Mouse (Mus musculus): ENCODE results near the gene Cdkl2. TPM values are rescaled to one million over a fixed set of nuclear protein-coding genes. Genes with fewer than 3 reads are reported as not detected.

Gene Cdkl2
- 0.64 to 1.0 TPM (median 0.85 TPM) in 4 replicates for total RNA-seq (2023; ENCODE audit: inconsistent age)

DNA sequence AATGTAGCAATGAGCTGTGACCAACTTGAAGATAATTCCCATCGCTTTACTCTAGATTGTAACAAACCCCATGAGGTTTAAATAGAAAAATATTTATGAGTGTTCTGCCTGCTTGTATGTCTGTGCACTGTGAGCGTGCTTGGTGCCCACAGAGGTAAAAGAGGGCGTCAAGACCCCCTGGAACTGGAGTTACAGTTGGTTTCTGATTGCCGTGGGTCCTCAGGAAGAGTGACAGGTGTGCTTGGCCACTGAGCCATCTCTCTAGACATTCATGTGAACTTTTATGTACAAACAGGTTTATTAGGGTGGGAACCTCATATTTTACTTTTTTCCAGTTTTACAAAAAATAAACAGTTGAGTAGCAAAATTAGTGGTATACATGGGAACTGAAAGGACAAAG, at the start of gene Cdkl2:
TSS of gene Cdkl2 (minus strand) at position 101 of the 400 bp plus-strand sequence.

DNA sequence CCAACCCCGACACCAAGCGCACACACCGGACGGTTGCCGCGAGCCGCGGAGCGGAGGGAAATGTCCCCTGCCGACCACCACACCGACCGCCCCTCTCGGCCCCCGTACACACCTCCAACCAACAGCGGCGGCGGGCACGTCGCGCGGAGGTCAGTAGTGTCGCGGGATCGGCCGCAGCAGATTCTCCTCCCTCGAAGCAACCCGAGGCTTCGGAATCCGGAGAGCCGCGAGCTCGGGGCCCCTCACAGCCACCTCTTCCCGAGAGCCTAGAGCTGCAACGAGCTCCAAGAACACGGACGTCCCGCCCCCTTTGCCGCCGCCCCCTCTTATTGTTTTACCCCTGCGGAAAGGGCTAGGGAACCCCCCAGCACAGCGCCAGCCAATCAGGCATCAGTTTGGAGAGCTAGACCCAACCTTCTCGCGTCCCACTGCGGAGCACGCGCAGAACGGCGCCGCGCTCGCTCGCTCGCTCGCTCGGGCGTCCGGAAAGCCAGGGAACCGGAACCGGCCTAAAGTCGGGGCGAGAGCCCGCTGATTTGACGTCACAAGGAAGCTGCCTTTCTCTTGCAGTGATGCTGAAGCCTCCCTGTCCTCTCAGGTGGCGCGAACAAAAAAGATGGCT, 39.8 kb upstream of the Cdkl2 start, which contains the start of gene G3bp2:
TSS of gene G3bp2 (minus strand) at position 303 of the 622 bp plus-strand sequence.

DNA sequence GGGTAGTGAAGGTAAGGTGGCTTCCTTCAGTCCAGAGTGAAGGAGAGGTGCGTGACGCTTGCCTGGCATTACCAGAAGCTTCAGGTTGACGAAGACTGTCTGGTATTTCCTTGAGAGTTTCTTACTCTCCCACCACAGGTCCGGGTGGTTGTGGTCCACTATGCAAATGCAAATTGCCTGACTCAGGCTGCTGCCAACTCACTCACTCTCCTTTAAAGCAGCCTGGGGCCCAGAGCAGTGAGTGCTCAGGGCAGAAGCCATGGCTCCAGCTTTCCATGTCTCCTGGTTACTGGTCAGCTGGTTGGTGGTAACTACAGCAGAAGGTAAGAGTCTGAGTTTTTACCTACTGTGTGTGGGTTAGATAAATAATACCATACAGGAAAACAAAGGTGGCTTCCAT, 56.4 kb downstream of the Cdkl2 start, which contains the start of gene Odaph:
TSS of gene Odaph (plus strand) at position 240 of the 400 bp plus-strand sequence.

DNA sequence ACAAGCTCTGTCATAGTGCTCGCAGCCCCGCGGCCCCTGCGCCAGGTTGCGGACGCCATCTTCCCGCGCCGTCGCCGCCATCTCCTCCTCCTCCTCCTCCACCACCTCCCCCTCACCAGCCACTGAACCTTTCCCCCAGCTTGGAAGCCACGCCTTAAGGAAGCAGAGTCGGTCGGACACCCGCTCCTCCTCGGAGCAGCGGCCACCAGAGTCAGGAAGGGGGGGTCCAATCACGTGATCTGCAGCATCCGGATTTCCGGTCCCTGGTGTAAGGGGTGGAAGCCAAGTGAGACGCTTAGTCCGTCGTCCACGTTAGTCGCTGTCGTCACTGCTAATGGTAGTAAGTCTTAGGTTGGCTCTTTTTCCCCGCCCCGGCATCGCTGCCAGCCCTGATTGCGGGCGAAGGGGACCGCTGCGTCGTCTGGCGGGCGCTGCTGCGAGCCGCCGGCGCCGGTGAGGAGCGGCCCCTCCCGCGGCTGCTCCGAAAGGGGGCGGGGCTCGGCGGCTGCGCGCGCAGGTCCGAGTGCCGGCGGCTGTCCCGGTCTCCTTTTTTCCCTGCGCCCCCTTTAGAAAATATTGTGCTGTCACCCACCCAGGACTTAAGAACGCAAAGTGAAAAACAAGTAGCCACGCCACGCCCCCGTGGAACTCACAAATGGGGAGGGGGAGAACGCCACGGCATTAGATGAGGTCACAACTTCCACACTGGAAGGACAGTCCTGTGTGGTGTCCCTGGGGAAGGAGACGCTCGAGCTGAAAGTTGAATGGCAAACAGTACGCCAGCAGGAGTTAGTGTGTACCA, 80.8 kb downstream of the Cdkl2 start, which contains the start of gene Rchy1:
TSS of gene Rchy1 (minus strand) at position 430 of the 802 bp plus-strand sequence.

Other genes starting within 250 kb of the Cdkl2 start
- 127 to 143 TPM (median 141 TPM) in 4 replicates for gene Rchy1, start 80.8 kb downstream of the Cdkl2 start, total RNA-seq (2023; ENCODE audit: inconsistent age)
- 1.4 to 4.0 TPM (median 2.3 TPM) in 4 replicates for gene Odaph, start 56.4 kb downstream of the Cdkl2 start, total RNA-seq (2023; ENCODE audit: inconsistent age)
- gene G3bp2, start 39.8 kb upstream of the Cdkl2 start, total RNA-seq (2023; ENCODE audit: inconsistent age): 106 to 116 TPM (median 107 TPM) in 4 replicates
- gene Uso1, start 94.1 kb upstream of the Cdkl2 start, total RNA-seq (2023; ENCODE audit: inconsistent age): 63.1 to 69.4 TPM (median 64.3 TPM) in 4 replicates
- gene U90926, start 171.5 kb upstream of the Cdkl2 start, total RNA-seq (2023; ENCODE audit: inconsistent age): not detected in 4 replicates
- gene Ppef2, start 212.4 kb upstream of the Cdkl2 start, total RNA-seq (2023; ENCODE audit: inconsistent age): 0.48 to 0.99 TPM (median 0.70 TPM) in 4 replicates
- 32.3 to 43.0 TPM (median 36.6 TPM) in 4 replicates for gene Naaa, start 234.3 kb upstream of the Cdkl2 start, total RNA-seq (2023; ENCODE audit: inconsistent age)